Mouse (Mus musculus): ENCODE measurements around the gene Csnk1g2.
"Not testable (repeated sequence)": the region's sequence is repeated elsewhere in the genome, so short reads cannot be mapped to it uniquely, and the experiment has no call there.

The Csnk1g2 gene

DNA sequence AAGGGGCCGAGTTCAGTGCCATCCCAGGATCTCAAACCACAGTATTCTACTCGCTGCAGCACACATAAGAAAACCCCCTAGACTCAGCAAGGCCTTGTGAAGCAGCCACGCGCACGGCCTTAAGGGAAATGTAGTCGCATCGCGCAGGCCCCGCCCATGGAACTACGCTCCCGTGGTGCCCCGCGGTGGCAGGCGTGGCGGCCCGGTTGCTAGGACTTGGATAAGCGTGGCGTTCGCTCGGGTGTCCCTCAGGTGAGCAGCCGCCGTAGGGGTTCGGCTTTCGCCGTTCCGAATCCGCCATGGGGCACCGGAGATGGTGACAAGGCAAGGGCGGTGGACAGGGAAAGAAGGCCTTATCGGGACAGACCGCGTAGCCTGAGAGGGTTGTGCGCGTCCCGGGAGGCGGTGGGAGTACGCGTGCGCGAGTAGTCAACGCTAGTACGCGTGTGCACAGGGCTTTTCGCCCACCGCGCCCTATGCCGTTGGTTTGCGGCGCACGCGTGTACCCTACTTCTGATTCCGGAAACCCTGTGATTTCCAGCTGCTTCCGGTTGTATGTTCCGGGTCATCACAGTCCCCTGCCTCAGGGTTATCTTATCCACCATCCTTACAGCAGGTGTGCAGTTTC lies 19.8 kb upstream of the Csnk1g2 start, which contains the start of the genes Scamp4 and Adat3:
TSS of gene Scamp4 (plus strand) at position 175 of the 628 bp plus-strand sequence.
TSS of gene Adat3 (plus strand) at position 183 of the 628 bp plus-strand sequence.
- peak; percentile 97 to 98 for DNase-seq

DNA sequence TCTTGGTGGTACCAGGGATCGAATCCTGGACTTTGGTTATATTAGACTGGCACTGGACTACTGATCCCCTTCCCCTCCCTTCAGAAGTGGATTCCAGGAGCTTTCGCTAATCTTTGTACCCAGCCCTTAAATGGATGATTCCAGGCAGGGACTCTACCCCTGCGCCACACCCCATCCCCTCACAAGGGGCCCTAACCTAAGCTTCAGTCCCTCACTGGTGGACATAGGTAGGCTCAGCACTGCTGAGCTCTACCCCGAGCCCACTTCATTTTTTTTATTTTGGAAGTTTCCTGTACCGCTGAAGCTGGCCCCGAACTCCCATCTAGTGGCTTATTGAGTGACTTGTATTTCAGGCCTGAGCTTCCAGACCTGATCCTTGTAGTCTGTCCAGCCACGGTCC lies 19.3 kb upstream of the Csnk1g2 start:
- DNase-seq, result no peak

GRCm38 (mm10) chr10:80604001-80604509 lies 18.6 kb upstream of the Csnk1g2 start:
- peak in 1 of 2 experiments; percentile 14 for DNase-seq

DNA sequence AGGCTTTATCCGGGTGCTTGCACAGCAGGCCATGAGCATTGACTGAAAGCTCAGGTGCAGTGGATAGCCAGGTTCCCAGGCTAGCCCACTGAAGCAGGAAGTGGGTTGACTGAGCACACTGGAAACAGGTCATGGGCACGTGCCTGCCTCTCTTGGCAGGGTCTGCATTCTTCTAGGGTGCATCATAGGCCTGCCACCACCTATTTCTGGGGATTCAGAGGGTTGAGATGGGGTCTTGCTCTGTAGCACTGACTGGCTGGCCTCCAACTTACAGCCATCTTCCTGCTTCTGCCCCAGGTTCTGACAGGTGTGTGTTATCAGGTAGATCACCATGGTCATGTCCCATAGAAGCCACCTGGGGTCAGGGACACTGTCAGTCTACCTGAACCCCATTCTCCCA lies 17.6 kb upstream of the Csnk1g2 start:
- DNase-seq, result no peak

DNA sequence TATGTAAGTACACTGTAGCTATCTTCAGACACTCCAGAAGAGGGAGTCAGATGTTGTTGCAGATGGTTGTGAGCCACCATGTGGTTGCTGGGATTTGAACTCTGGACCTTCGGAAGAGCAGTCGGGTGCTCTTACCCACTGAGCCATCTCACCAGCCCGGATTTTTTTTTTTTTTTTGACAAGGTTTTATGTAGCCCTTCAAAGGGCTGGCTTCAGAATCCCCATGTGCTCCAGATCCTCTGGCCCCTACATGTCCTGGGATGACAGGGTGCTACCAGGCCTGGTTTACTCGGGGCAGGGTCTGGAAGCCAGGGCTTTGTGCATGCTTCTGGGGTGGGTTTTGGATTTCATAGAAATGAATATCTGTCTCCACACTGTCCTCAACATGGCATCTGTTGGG lies 16.9 kb upstream of the Csnk1g2 start, which contains the start of gene Gm49322:
TSS of gene Gm49322 (plus strand) at position 301 of the 400 bp plus-strand sequence.
- not testable (repeated sequence) for DNase-seq

- peak; percentile 26 to 60 for DNase-seq
Measured at GRCm38 (mm10) chr10:80606306-80606705, 16.3 kb upstream of the Csnk1g2 start.

DNA sequence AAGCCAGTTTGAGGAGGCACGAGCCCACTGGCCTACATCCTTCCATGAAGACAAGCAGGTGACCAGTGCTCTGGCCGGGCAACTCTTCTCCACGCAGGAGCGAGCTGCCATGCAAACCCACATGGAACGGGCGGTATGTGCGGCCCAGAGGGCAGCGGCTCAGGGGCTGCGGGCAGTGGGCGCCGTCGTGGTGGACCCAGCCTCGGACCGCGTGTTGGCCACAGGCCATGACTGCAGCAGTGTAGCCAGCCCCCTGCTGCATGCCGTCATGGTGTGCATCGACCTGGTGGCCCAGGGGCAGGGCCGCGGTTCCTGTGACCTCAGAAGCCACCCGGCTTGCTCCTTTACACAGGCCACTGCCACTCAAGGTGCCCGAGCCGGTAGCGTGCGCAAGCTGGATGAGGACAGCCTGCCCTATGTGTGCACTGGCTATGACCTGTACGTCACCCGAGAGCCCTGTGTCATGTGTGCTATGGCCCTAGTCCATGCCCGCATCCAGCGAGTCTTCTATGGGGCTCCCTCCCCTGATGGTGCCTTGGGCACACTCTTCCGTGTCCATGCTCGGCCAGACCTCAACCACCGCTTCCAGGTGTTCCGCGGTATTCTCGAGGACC lies 15.8 kb upstream of the Csnk1g2 start:
- DNase-seq, result peak in 1 of 2 experiments; percentile 12

GRCm38 (mm10) chr10:80608435-80608834 lies 14.2 kb upstream of the Csnk1g2 start:
- DNase-seq, result peak in 1 of 2 experiments; percentile 17

GRCm38 (mm10) chr10:80609269-80609924 lies 13.2 kb upstream of the Csnk1g2 start:
- peak in 1 of 2 experiments; percentile 43 for DNase-seq

GRCm38 (mm10) chr10:80610116-80610785 lies 12.4 kb upstream of the Csnk1g2 start:
- DNase-seq, result peak; percentile 90 to 91

GRCm38 (mm10) chr10:80611024-80611423 lies 11.6 kb upstream of the Csnk1g2 start:
- DNase-seq, result peak; percentile 60 to 69

GRCm38 (mm10) chr10:80611905-80612304 lies 10.7 kb upstream of the Csnk1g2 start:
- DNase-seq, result no peak

DNA sequence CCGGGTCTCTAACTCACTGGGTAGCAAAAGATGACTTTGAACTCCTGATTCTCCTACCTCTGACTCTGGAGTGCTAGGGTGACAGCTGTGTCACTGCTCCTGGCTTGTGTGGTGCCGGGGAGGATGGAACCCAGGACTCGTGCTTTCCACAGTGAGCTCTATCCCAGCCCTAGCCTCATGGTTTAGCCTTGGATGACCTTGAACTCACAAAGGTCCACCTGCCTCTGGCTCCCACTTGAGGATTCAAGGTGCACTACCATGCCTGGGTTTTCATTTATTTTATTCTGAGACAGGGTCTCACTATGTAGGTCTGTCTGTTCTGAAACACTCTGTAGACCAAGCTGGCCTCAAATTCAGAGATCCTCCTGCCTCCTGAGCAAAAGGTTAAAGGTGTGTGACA lies 8.8 kb upstream of the Csnk1g2 start:
- DNase-seq, result no peak

DNA sequence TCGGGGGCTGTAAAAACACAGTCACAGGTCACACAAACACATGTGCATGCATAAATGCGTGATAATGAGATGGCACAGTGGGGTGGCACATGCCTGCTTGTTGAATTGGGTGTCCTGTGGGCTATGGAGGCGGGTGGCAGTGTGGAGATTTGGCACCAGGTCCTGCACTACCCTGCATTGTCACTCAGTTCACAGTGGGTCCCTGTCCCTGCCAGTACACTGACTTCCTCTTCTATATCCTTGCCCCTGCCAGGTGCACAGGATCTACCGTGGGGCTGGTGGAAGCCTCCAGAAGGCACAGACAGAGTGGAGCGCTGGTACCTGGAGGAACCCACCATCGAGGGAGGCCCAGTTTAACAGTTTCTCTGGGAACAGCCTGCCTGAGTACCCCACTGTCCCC lies 8.3 kb upstream of the Csnk1g2 start:
- no peak for DNase-seq

GRCm38 (mm10) chr10:80618181-80618580 lies 4.5 kb upstream of the Csnk1g2 start:
- DNase-seq, result peak in 1 of 2 experiments; percentile 19

DNA sequence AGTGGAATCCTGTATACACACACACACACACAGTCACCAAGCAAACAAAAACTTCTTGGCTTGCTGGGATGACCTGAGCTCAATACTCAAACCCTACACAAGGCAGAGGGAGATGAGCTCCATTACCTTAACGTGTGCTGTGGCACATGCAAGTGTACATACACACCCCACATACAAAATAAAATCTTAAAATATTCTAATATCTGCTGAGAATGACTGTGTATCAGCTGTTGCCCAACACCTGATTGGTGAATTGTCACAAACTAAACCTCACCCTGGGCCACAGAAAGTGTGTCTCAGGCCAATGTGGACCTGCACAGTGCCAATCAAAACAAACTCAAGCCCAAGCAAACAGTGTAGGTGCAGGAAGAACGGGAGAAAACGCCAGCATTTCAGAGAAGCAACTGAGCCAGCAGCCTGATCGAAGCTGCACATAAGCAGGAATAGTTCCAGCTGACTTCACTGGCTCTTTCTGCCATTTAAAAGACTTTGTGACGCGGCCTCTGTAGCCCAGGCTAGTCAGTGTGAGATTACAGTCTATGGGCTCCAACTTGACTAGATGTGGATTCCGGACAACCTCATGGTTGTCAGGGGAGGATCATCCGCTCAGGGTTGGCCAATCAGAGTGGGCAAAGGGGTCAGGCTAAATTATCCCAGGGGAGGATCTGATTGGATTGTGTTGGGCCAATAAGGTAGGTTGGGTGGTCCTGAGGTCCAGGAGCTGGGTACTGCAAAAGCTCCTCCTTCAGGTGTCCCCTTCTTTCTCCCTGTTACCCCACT lies 3.0 kb upstream of the Csnk1g2 start:
- no peak for DNase-seq

- peak in 1 of 2 experiments; percentile 11 for DNase-seq
Measured at GRCm38 (mm10) chr10:80620365-80620764, 2.3 kb upstream of the Csnk1g2 start.

- peak in 1 of 2 experiments; percentile 44 for DNase-seq
Measured at GRCm38 (mm10) chr10:80620796-80621689, 1.6 kb upstream of the Csnk1g2 start.

- no peak for DNase-seq
Measured at GRCm38 (mm10) chr10:80621690-80621939, 1.0 kb upstream of the Csnk1g2 start.

- peak; percentile 99 for DNase-seq
Measured at GRCm38 (mm10) chr10:80621940-80622660, 538 bp upstream of the Csnk1g2 start.
